Mouse (Mus musculus) retina, postnatal 7 days (tissue): Measurements from ENCODE around the gene Zfp511.

ENCODE experiments used
- DNase-seq: peaks from one replicate; pipeline ENCODE4 v3.0.0-alpha.2; 2012; ENCODE audit warnings: low read depth, low spot score

Zfp511 gene

GRCm38 (mm10) chr7:140036281-140037170 lies at the start of gene Zfp511, which contains the start of gene Tubgcp2:
Gene Zfp511, plus strand, starts transcription at chr7:140036391.
Gene Tubgcp2, minus strand, starts transcription at chr7:140036669.
- peak; percentile 91 for DNase-seq

- DNase-seq = no peak
Measured at GRCm38 (mm10) chr7:139988272-139988671, 47.9 kb upstream of the Zfp511 start.

DNA sequence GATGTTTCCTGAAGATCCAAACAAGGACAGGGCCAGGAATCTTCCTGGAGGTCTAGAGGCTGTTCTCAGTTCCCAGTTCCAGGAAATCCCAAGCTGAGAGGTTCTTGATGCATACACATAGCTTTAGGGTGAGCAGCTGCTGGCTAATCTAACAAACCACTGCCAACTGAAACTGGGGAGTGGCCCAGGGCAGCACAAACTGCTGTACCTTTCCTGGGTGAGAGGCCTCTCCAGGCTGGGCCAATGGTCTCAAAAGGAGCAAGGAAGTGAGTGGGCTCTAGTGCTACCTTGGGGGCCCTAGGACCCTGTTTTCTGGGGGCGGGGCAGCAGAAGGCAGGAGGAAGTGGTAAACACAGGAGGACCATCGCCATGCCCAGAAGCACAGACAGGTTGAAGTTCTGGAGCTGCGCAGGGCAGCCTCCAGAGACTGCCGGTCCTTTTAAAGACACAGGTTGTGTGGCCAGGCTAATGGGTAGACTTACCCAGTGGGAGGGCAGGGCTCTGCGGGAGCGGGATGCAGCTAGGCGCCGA lies 45.3 kb upstream of the Zfp511 start:
- DNase-seq = no peak

DNA sequence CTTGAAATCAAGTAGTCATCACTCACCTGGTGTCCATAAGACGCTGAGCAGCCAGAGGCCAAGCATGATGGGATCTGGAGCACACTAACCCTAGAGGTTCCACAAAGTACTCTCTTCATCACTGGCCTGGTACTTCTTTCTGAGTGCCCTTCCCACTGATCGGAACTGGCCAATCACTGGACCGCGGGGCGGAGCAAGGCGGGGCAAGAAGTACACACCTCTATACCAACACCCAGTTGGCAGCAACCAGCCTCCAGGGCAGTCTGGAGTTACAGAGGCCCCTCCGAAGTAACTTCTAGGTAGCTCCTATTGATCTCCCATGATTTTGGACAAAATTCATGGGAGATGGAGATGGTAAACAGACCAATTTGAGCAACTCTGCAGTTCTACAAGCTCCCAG lies 43.8 kb upstream of the Zfp511 start, which contains the start of gene Adam8:
Gene Adam8 (minus strand): TSS at position 157 of the 400 bp plus-strand sequence.
- no peak for DNase-seq

DNA sequence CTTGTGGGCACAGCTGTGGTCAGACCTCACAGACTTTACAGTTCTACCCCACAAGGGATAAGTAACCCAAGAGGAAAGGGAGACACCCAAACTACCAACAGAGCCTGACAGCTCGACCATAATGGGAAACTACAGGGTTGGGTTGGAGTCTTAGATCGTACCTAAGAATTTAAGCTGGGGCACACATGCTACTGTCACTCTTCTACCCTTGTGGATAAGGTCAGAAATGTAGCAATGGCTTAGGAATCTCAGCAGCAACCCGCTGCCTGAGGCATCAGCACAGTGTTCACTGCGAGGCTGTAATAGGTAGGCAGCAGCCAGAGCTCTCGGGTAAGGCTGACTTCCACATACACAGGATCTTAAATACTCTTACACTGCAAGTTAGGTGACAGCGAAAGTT lies 42.7 kb upstream of the Zfp511 start:
- no peak for DNase-seq

DNA sequence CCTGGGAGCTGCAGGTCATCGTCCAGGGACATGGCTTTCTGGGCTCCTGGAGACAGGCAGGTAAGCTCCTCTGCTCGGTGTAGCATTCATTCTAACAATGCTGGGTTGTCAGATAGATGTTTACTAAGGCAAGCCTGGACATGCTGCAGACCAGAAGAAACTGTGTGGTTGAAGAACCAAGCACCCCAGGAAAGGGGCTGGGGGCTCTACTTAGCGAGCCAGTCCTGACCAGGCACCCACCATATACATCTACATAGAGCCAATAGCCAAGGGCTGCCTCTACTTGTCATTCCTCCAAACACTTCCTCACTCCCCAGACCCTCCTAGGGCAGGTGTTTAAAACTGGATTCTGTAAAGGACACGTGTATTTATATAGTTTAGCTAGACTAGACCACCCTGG lies 42.0 kb upstream of the Zfp511 start:
- DNase-seq = no peak

- peak; percentile 43 for DNase-seq
Measured at GRCm38 (mm10) chr7:139994676-139995075, 41.5 kb upstream of the Zfp511 start.

DNA sequence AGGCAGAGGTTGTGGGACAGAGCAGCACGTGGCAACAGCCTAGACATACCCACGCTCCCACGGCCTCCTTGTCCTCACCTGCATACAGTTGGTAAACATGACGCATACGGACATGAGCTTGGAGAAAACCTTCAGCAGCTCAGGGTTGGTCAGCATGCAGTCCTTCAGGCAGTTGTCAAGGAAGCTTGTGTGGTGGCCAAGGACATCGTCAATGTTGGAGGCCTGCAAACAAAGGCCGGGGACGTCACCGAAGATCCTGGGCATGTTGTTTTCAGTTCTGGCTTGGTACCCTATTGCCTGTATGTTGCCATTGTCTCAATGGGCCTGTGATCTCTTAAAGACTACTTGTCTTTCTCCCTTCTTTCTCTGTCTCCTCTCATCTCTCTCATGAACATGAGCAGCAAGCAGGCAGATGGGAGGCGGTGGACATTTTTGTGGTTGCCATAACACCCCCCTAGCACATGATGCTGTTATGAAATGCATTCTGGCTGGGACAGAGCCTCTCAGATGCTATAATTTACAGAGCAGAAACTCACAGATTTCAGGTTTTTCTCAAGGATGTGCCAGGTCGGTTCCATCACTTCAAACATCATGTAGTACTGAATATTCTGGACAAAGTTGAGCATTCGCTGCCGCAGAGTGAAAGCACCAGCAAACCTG lies 37.4 kb upstream of the Zfp511 start:
- no peak for DNase-seq

DNA sequence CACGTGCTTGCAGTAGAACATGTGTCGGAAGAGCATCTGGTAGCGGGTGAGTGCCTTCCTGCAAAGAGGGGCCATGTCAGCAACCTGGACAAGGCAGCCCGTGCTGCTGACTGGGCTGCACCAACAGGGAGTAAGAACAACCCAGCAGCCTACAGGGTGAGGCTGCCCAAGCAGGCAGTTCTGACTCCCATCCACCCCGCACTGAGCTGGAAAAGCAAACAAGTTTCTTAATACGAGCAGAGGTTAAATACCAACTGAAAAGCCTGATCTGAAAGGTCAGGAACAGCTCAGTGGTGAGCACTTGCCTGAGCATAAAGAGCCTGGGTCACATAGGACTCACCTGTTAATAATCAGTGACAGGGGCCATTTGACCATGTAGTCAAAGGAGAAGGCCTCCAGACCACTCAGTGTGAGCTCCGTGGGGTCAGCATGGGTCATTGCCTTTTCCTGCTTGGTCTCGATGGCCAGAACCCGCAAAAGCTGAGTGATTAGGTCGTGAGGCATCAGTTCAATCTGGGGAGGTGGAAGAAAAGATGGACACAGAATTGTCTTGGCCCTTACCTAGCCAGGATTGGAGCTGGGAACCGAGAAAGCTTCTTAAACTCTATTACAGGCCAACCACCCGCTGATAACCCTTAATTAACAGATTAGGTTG lies 35.0 kb upstream of the Zfp511 start:
- DNase-seq = no peak

DNA sequence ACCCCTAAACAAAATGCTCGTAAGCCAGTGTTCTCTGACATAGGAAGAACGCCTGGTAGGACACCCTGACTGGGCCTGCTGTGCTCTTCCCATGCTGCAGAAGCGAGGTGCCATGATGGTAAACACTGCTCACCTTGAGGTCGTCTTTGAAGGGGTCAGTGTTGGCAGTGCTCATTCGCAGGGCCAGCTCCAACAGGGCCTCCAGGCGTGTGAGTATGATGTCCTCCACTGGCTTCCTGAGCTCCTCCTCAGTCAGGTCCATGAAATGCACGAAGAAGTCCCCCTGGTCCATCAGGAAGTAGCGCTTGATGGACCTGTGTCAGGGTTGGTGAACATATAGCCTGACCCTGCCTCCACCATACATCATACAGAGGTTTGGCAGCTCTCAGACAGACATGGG lies 31.5 kb upstream of the Zfp511 start:
- no peak for DNase-seq

DNA sequence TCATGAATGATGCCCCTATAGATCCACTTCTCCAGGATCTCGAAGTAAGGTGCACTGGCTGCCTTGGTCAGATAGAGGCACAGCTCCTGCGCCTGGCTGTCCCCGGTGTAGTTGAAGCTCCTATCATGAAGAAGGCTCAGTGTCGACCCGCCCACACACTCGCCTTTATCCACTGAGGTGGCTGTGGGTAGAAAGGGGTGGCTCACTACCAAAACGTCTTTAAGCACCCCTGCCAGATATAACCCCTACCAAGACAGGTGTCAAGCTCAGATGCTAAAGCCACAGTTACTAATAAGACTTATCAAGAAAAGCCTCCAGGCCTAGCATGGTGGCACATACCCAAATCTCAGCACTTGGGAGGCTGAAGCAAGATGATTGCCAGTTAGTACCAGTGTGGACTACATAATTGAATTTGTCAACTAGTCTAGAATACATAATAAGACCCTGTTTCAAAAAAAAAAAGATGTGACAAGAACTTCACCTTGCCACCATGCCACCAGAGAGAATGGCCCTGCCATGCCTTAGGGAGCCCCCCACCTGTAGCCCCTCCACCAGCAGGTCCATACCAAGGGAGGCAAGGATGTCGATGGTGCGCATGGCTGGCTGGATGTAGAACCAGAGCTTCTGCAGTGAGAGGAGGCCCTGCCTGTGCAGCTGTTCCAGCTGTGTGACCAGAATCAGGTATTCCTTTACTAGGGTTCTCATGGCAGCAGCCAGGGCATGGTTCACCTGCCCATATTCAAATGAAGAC lies 29.2 kb upstream of the Zfp511 start:
- no peak for DNase-seq

GRCm38 (mm10) chr7:140007781-140008180 lies 28.4 kb upstream of the Zfp511 start:
- no peak for DNase-seq

DNA sequence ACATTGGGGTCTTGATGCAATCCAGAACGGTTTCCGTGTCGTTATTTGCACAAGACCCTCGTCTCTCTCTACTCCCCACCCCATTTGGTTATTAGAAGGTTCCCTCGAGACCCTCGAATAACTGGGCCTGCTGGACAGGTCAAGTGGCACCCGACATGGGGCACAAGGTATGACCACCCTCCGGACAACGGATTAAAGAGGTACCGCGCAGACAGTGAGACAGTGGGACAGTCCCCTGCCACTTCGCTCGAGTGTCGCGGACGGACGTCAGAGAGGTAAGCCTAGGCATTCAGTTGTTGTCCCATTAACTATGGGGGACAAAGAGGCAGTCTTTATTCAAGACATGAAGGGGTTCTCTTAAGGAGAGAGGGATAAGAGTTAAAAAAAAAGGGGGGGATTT lies 24.9 kb upstream of the Zfp511 start:
- no peak for DNase-seq

GRCm38 (mm10) chr7:140031771-140032170 lies 4.4 kb upstream of the Zfp511 start:
- DNase-seq = no peak

DNA sequence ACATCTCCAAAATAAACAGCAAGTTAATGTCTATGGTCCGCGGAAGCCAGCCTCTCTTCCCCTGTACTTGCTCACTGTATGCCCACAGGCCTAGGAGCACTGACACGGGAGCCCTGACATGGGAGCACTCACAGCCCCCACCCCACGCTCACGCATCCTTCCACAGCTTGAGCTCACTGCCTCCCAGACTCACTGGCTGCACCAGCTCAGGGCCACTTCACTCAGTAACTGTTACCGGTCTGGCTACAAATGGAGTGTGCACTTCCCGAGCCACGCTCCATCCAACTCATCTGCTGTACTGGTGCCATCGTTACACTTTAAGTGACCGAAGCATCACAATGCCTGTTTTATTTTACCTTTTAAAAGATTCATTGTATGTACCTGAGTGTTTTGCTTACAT lies 3.8 kb upstream of the Zfp511 start:
- DNase-seq = no peak

DNA sequence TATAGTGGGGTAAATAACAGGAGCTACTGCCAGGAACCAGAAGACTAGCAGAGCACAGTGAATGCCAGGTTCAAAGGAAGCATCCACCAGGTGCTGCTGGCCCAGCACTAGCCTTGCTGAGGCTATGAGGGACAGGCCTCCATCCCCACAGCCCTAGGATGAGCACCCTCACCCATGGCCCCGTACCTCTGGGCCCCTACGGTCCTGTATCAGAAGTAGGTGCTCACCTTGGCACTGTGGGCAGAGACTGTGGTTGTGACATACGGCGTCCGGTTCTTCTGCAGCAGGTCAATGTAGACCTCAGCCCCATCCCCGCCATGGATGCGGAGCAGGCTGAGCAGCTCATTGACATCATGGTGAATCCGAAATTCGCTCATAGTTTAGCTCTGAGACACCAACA lies 2.8 kb upstream of the Zfp511 start:
- DNase-seq = no peak

DNA sequence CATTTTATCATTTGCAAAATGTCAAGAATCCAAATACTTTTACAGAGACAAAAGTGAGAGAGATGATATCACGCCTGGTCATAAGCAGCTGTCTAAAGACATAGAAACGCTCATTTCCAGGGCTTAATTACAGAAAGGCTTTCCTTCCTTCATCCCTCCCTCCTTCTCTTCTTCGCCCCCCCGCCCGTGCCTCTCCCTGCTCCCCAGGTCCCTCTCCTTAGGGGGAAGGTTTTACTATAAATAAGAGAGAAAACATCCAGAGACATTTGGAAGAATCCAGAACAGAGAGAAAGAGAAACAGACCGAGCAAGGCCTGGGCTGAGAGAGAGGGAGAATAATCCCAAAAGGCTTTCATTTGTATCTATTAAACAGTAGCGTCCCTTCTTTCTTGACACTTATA lies 735 bp upstream of the Zfp511 start:
- no peak for DNase-seq

DNA sequence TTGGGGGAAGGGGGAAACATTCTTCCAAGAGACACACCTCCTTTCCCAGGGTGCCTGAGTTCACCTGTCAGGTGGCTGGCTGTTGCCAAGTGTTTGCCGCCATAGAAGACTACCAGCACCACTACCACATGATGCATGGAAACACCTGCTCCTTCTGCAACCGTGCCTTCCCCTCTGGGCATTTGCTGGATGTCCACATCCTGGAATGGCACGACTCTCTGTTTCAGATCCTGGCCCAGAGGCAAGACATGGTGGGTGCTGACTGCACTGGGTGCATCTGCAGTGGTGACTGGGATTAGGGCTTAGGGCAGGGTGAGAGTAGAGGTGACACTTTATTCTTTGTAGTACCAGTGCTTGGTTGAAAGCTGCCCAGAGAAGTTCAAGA lies 972 bp downstream of the Zfp511 start:
- no peak for DNase-seq

DNA sequence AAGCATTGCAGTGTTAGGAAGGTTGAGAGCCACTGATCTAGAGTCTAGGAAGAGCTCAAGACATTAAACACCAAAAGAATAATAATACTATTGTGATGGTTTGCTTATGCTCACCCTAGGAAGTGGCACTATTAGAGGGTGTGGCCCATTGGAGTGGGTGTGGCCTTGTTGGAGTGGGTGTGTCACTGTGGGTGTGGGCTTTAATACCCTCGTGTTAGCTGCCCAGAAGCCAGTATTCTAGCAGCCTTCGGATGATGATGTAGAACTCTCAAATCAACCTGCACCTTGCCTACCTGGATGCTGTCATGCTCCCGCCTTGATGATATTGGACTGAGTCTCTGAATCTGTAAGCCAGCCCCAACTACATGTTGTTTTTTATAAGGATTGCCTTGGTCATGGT lies 6.5 kb downstream of the Zfp511 start:
- DNase-seq = no peak

DNA sequence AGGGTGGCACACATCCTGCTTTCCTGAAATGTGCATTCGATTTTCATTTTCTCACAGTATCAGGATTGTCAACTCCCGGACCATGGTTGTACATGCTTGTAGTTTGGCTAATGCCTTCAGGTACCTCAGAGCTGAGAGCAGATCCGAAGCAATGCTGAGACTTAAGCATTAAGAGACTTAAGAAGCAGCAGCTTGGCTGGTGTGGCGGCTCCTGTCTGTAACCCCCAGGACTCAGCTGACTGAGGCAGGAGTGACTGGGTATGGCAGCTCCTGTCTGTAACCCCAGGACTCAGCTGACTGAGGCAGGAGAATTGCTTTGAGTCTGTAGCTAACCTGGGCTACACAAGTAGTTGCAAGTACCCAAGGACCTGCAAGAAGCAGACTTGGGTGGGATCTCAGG lies 9.4 kb downstream of the Zfp511 start:
- DNase-seq = no peak

- no peak for DNase-seq
Measured at GRCm38 (mm10) chr7:140047811-140048311, 11.7 kb downstream of the Zfp511 start.
